Mouse (Mus musculus): ENCODE data around the gene Abcc5. TPM values are rescaled to one million over a fixed set of nuclear protein-coding genes. Genes with fewer than 3 reads are reported as not detected.
A peak's percentile ranks its signal among the peaks of the same experiment; 100 is the strongest.
"Not testable (repeated sequence)": the region's sequence is repeated elsewhere in the genome, so short reads cannot be mapped to it uniquely, and the experiment has no call there.

Abcc5 gene
- polyA plus RNA-seq (2015; fragmentation: Nextera tagmentation; extraction: Ambion mirVana) = 105 and 114 TPM in 2 replicates

DNA sequence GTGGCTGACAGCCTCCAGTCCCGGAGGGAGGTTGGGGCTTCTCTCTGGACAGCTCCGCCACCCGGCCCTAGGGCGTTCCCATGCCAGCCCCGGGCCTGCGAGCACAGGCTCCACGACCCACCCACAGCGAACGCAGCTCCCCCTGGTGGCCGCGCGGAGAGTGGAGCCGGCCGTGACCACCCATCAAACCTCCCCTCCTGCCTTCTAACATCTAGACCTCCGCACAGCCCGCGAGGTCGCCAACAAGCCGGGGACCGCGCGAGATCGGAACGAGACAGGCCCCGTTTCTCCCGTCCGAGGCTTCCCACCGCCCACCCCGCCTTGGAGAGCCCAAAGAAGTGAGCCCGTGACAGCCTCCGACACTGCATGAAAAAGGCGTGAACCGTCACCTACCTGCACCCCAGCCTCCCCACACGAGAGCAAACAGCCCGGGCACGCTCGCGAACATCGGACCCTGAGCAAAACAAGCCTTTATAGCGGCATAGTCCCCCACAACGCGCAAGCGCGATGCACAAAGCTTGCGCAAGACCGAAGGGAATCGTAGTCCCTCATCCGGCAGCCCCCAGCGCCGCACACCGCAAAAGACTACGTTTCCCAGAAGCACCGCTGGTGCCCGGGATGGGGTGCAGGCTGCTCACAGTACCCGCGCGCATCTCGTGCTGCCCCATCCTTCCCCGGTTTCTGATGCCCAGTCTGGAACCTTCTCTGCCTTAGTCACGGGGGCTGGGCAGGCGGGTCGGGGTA lies at the start of gene Abcc5:
TSS of gene Abcc5 (minus strand) at position 540 of the 744 bp plus-strand sequence.
- Histone ChIP-seq H3K27ac (peak within 1 kb of the TSS; percentile 90), H3K4me1 (peaks cover 15% of the 10 kb centered on the region), H3K4me3 (peak within 1 kb of the TSS; percentile 79), H3K9me3 (replicated peaks) (no peaks in the 10 kb centered on the region), H3K36me3 (ENCODE audit: poor library complexity, severe bottlenecking) (peaks cover 13% of the 10 kb centered on the region), H3K4me2 (peak within 1 kb of the TSS; percentile 81), H3K27me3 (no peaks in the 10 kb centered on the region), H3K9ac (peak within 1 kb of the TSS; percentile 84)
- ATAC-seq = peak; percentile 99
- WGBS = under 1% methylated on average over 62 of the region's 62 CpGs

DNA sequence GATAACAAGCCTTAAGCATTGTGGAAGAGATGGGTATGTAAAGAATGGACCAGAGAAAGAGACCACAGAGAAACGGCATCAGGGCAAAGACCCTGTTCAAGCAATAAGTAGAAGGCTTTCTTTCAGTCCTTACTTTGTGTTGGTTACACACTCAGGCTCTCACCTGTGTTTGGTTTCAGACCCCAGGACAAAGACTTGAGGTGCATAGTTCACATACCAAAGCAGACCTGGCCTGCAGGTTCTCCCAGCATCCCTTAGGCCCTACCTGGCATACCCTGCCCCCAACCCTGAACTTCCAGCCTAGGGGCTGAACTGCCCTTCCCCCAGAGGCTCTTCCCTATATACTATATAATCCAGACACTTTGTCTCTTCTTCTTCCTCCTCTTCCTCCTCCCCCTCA lies 49.1 kb upstream of the Abcc5 start:
- no peak overlapping the region for H3K4me2 ChIP-seq
- WGBS = 95% methylated on average over 1 of the region's 1 CpGs
- no peak overlapping the region for H3K9ac ChIP-seq
- no peaks in the 10 kb centered on the region for H3K27me3 ChIP-seq
- H3K9me3 ChIP-seq (replicated peaks) = no peaks in the 10 kb centered on the region
- H3K4me1 ChIP-seq = no peaks in the 10 kb centered on the region
- H3K27ac ChIP-seq = no peak overlapping the region
- H3K36me3 ChIP-seq (ENCODE audit: poor library complexity, severe bottlenecking) = no peaks in the 10 kb centered on the region
- ATAC-seq = no peak
- H3K4me3 ChIP-seq = no peak overlapping the region

DNA sequence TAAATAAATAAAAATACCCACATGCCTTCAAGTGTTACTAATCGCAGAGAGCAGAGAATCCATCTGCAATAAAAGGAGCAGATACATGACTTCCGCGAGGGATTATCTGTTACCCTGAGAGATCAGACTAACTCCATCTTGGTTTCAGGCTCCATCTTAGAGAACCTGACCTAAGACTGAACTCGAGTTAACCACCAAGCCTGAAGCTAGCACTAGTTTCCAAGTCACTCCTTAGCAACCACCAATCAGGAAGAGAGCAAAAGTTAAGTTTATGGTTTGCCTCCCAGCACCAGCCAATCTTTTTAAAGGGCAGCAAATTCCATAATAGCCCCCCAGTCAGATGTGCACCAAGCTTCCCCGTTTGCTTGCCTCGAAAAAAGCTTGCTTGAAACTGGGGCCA lies 48.6 kb upstream of the Abcc5 start:
- no peak for ATAC-seq
- 91% methylated on average over 6 of the region's 6 CpGs for WGBS
- no peak overlapping the region for H3K9ac ChIP-seq

DNA sequence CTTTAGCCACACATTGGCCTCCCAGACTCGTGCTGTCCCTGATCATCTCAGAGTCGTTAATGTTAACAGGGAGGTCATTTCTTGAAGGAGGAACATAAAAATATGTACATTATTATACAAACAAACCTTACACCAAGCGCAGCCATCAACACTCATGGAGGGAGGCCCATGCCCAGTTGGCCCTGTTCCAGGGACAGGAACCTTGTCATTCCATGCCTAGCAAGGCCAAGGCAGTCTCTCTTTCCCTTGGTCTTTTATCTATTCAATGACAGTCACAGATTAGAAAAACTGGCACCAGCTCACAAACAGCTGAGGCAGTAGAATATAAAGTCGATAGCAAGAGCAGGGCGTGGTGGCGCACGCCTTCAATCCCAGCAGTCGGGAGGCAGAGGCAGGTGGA lies 48.0 kb upstream of the Abcc5 start:
- Histone ChIP-seq H3K4me1 (no peaks in the 10 kb centered on the region), H3K27me3 (no peaks in the 10 kb centered on the region), H3K27ac (no peak overlapping the region), H3K9ac (no peak overlapping the region), H3K4me3 (no peak overlapping the region), H3K4me2 (no peak overlapping the region), H3K9me3 (replicated peaks) (no peaks in the 10 kb centered on the region), H3K36me3 (ENCODE audit: poor library complexity, severe bottlenecking) (no peaks in the 10 kb centered on the region)
- ATAC-seq = no peak
- WGBS = 91% methylated on average over 8 of the region's 8 CpGs

More for the DNA sequence above, 48.6 kb upstream of the Abcc5 start:
- Histone ChIP-seq H3K27me3 (no peaks in the 10 kb centered on the region), H3K4me2 (no peak overlapping the region), H3K4me1 (no peaks in the 10 kb centered on the region), H3K36me3 (ENCODE audit: poor library complexity, severe bottlenecking) (no peaks in the 10 kb centered on the region), H3K27ac (no peak overlapping the region), H3K4me3 (no peak overlapping the region), H3K9me3 (replicated peaks) (no peaks in the 10 kb centered on the region)

DNA sequence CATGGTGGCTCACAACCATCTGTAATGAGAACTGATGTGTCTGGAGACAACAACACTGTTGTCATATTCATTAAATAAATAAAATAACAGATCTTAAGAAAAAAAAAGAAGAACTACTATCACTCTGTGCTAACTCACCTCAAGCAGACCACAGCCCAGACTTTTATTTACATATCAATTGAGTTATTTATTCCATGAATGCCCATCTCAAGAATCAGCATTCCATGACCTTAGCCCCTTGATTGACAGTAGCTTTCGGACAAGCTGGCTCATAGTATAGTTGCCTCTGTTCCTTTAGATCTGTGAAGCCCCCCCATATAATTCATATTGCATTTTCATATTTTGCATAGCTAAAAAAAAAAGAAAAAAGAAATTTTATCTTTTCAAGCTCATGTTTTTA lies 47.6 kb upstream of the Abcc5 start:
- Histone ChIP-seq H3K27me3 (no peaks in the 10 kb centered on the region), H3K4me2 (no peak overlapping the region), H3K36me3 (ENCODE audit: poor library complexity, severe bottlenecking) (no peaks in the 10 kb centered on the region), H3K9ac (no peak overlapping the region), H3K4me3 (no peak overlapping the region), H3K27ac (no peak overlapping the region), H3K9me3 (replicated peaks) (no peaks in the 10 kb centered on the region), H3K4me1 (no peaks in the 10 kb centered on the region)
- no peak for ATAC-seq
- 71% methylated on average over 1 of the region's 1 CpGs for WGBS

DNA sequence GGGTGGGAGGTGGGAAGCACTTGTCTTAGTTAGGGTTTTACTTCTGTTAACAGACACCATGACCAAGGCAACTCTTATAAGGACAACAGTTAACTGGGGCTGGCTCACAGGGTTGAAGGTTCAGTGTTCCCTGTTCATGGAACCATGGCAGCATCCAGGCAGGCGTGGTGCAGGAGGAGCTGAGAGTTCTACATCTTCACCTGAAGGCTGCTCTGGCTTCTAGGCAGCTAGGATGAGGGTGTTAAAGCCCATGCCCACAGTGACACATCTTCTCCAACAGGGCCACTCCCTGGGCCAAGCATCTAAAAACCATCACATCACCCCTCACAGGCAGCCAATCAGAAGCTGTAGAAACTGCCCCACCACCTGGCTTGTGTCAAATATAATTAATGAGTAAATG lies 45.5 kb upstream of the Abcc5 start:
- H3K36me3 ChIP-seq (ENCODE audit: poor library complexity, severe bottlenecking) = no peaks in the 10 kb centered on the region
- no peaks in the 10 kb centered on the region for H3K9me3 ChIP-seq (replicated peaks)
- H3K9ac ChIP-seq = no peak overlapping the region
- H3K27ac ChIP-seq = no peak overlapping the region
- WGBS = 57% methylated on average over 1 of the region's 1 CpGs
- H3K4me1 ChIP-seq = no peaks in the 10 kb centered on the region
- no peak overlapping the region for H3K4me3 ChIP-seq
- no peak for ATAC-seq
- H3K4me2 ChIP-seq = no peak overlapping the region
- H3K27me3 ChIP-seq = no peaks in the 10 kb centered on the region

DNA sequence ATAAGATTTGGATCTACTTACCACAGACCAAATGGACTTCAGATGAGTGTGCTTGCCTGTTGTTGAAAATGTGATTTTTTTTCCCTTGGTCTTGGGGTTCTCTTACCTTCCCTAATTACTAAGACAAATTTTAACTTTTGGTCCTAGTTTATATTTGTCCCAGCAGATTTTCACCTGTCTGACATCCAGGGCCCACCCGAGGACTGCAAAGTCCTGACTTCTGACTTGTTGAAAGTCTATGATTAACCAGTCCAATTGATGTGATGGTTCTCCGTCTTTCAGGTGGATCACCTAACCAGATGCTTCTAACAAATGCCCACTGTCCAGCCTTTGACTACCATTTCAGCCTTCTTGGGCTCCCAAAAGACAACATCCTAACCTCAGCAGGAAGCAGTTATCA lies 44.8 kb upstream of the Abcc5 start:
- Histone ChIP-seq H3K4me1 (no peaks in the 10 kb centered on the region), H3K9ac (no peak overlapping the region)
- ATAC-seq = no peak

DNA sequence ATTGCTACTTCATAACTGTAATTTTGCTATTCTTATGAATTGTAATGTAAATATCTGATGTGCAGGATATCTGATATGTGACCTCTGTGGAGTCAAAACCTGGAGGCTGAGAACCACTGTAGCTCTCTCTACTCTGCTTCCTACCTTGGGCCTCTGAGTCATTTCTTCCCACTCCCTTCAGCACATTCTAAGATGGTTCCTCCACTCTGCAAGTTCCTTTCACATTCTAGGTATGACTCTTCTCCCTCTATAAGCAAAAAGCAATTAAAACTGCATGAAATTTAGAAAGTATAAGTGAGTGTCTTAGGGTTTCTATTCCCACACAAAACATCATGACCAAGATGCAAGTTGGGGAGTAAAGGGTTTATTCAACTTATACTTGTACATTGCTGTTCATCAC lies 38.5 kb upstream of the Abcc5 start:
- H3K27ac ChIP-seq = no peak overlapping the region
- H3K4me3 ChIP-seq = no peak overlapping the region
- no peaks in the 10 kb centered on the region for H3K4me1 ChIP-seq
- no peak overlapping the region for H3K4me2 ChIP-seq
- H3K36me3 ChIP-seq (ENCODE audit: poor library complexity, severe bottlenecking) = no peaks in the 10 kb centered on the region
- H3K9me3 ChIP-seq (replicated peaks) = no peaks in the 10 kb centered on the region
- no peaks in the 10 kb centered on the region for H3K27me3 ChIP-seq
- H3K9ac ChIP-seq = no peak overlapping the region
- no peak for ATAC-seq

More for the DNA sequence above, 44.8 kb upstream of the Abcc5 start:
- no peak overlapping the region for H3K4me2 ChIP-seq
- no peaks in the 10 kb centered on the region for H3K27me3 ChIP-seq
- no peak overlapping the region for H3K27ac ChIP-seq
- no peaks in the 10 kb centered on the region for H3K36me3 ChIP-seq (ENCODE audit: poor library complexity, severe bottlenecking)
- no peak overlapping the region for H3K4me3 ChIP-seq
- 90% methylated on average over 2 of the region's 2 CpGs for WGBS
- no peaks in the 10 kb centered on the region for H3K9me3 ChIP-seq (replicated peaks)

DNA sequence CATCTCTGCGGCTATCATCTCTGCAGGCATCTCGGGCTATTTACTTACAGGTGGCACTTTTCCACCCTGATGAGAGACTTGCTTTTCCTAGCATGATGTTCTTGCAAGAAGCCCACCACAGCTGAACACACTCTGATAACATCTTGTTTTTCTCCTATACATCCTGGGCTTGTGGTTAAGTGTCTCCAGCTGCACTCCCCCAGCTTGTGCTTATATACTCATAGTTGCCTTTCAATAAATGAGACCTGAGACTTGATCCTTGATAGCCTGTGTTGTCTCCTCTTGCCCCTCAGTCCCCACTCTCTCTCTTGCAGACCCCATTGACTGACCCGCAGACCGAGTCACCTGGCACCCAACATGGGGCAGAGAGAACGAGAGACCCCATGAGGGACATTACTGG lies 32.5 kb upstream of the Abcc5 start:
- WGBS = 92% methylated on average over 5 of the region's 5 CpGs
- not testable (repeated sequence) for H3K27ac ChIP-seq; H3K4me1 ChIP-seq; ATAC-seq; H3K9ac ChIP-seq; H3K4me2 ChIP-seq; H3K4me3 ChIP-seq; H3K36me3 ChIP-seq (ENCODE audit: poor library complexity, severe bottlenecking); H3K9me3 ChIP-seq (replicated peaks); H3K27me3 ChIP-seq

DNA sequence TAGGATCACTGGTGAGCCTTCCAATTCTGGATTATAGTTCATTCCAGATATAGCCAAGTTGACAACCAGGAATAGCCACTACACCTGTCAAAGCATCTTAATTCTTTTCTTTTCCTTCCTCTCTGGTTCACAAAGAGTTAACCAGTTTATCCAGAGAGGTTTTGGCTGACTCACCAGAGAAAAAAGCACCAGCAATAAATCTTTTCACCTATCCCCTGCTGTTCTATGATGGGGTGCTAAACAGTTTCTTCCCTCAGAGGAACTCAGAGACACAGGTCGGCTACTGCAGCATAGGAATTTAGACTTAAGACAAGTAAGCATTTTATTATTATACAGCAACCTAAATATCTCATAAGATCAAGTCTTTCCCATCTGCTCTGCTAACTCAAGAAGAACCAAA lies 29.9 kb upstream of the Abcc5 start:
- ATAC-seq = no peak
- WGBS = 35% methylated on average over 1 of the region's 1 CpGs

DNA sequence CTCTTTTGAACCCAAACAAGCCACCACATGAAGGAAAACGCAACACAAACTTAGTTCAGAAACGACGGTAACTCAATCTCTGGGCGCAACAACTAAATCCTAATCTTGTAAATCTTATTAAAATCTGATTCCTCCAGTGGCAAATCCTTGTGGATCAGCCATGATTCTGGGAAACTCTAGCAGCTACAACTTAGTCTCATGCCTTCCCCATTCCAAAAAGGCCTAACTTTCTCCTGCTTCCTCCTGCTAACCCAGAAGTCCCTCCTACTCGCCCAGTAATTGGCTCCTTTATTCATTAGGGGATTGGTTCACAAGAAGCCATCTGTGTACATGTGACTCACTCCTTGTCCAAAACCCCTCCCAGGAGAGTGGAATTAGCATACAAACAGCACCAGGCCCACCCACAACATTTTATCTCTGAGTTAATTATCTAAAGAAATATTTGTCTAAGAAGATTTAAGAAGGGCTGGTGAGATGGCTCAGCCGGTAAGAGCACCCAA lies 28.0 kb upstream of the Abcc5 start:
- Histone ChIP-seq H3K9me3 (replicated peaks) (no peaks in the 10 kb centered on the region), H3K4me1 (no peaks in the 10 kb centered on the region), H3K27me3 (no peaks in the 10 kb centered on the region), H3K27ac (no peak overlapping the region), H3K36me3 (ENCODE audit: poor library complexity, severe bottlenecking) (no peaks in the 10 kb centered on the region), H3K4me3 (no peak overlapping the region), H3K4me2 (no peak overlapping the region), H3K9ac (no peak overlapping the region)
- WGBS = 95% methylated on average over 6 of the region's 6 CpGs
- ATAC-seq = no peak

More for the DNA sequence above, 29.9 kb upstream of the Abcc5 start:
- no peak overlapping the region for H3K9ac ChIP-seq
- no peak overlapping the region for H3K27ac ChIP-seq
- no peaks in the 10 kb centered on the region for H3K9me3 ChIP-seq (replicated peaks)
- H3K36me3 ChIP-seq (ENCODE audit: poor library complexity, severe bottlenecking) = no peaks in the 10 kb centered on the region
- H3K4me3 ChIP-seq = no peak overlapping the region
- no peak overlapping the region for H3K4me2 ChIP-seq
- no peaks in the 10 kb centered on the region for H3K4me1 ChIP-seq
- H3K27me3 ChIP-seq = no peaks in the 10 kb centered on the region

DNA sequence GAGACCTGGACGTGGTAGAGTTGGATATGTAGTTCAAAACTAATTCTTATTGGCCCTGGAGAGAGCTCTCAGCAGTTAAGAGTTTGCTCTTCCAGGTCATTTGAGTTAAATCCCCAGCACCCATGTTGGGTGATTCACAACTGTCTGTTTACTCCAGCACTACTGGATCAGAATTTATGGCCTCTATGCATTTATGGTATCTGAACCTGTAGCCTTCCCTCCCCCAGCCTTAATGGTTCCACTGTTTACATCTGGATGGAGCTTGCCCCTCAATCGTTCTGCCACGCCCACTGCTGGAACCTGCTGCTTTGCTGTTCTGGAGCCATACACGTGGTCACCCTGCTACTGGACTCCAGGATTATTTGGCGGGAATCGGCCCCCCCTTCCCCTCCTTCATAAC lies 25.6 kb upstream of the Abcc5 start:
- Histone ChIP-seq H3K4me1 (no peaks in the 10 kb centered on the region), H3K9me3 (replicated peaks) (no peaks in the 10 kb centered on the region), H3K27ac (no peak overlapping the region), H3K4me3 (no peak overlapping the region), H3K27me3 (no peaks in the 10 kb centered on the region), H3K9ac (no peak overlapping the region), H3K36me3 (ENCODE audit: poor library complexity, severe bottlenecking) (no peaks in the 10 kb centered on the region), H3K4me2 (no peak overlapping the region)
- no peak for ATAC-seq
- WGBS = 77% methylated on average over 6 of the region's 6 CpGs

DNA sequence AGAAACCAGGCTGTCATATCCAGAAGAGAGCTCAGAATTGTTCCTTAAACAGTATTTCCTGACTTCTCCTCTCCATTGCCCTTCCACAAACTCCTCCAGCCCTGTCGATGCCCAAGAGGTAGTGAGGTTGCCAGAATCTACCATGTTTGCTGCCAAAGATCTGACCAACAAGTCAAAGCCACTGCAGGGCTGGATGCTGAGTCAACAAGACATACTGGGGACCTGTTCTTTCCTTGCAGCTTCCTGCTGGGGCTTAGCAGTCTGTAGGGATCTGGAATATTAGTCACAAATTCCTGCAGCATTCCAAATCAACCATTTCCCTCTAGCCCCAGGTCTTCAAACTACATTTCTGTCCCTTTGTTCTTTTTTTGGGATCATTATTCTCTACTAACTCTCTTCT lies 19.7 kb upstream of the Abcc5 start:
- Histone ChIP-seq H3K9me3 (replicated peaks) (no peaks in the 10 kb centered on the region), H3K9ac (no peak overlapping the region), H3K4me2 (no peak overlapping the region), H3K4me1 (no peaks in the 10 kb centered on the region), H3K27me3 (no peaks in the 10 kb centered on the region), H3K27ac (no peak overlapping the region), H3K4me3 (no peak overlapping the region), H3K36me3 (ENCODE audit: poor library complexity, severe bottlenecking) (no peaks in the 10 kb centered on the region)
- WGBS = 89% methylated on average over 1 of the region's 1 CpGs
- no peak for ATAC-seq
